Mouse (Mus musculus): Measurements from ENCODE around the gene Csrp3.

GRCm38 (mm10) chr7:48880591-48881481 lies 33.0 kb upstream of the Csrp3 start:
- TF ChIP-seq CTCF (IDR thresholded peaks at IDR 0.05; ENCODE audit: low read depth, low read length): no peak
- TF ChIP-seq POLR2A (IDR thresholded peaks at IDR 0.05; ENCODE audit: insufficient read depth, low read length): no peak
- TF ChIP-seq EP300 (IDR thresholded peaks at IDR 0.05; ENCODE audit: insufficient read depth, low read depth, low read length): no peak

Data from ES-Bruce4 (cell line).